Mouse (Mus musculus): ENCODE data around the gene Fam20b.

The Fam20b gene

GRCm38 (mm10) chr1:156727234-156728108, 8.6 kb upstream of the Fam20b start:
- DNase-seq = no peak

GRCm38 (mm10) chr1:156722089-156722488, 3.2 kb upstream of the Fam20b start:
- DNase-seq = no peak

- peak; percentile 42 for DNase-seq
Observed at GRCm38 (mm10) chr1:156720046-156720445, 1.2 kb upstream of the Fam20b start.

GRCm38 (mm10) chr1:156718286-156718949, 468 bp downstream of the Fam20b start:
- peak; percentile 54 for DNase-seq

- peak; percentile 88 for DNase-seq
Observed at GRCm38 (mm10) chr1:156717751-156718285, 1.1 kb downstream of the Fam20b start.

GRCm38 (mm10) chr1:156716681-156717080, 2.2 kb downstream of the Fam20b start:
- no peak for DNase-seq

- DNase-seq = no peak
Observed at GRCm38 (mm10) chr1:156710472-156711098, 8.3 kb downstream of the Fam20b start.

GRCm38 (mm10) chr1:156708672-156709071, 10.2 kb downstream of the Fam20b start:
- DNase-seq = no peak

GRCm38 (mm10) chr1:156705696-156706285, 13.1 kb downstream of the Fam20b start:
- DNase-seq = no peak

GRCm38 (mm10) chr1:156703444-156703843, 15.4 kb downstream of the Fam20b start:
- no peak for DNase-seq

GRCm38 (mm10) chr1:156702151-156702550, 16.7 kb downstream of the Fam20b start:
- no peak for DNase-seq

- no peak for DNase-seq
Observed at GRCm38 (mm10) chr1:156686025-156686661, 32.7 kb downstream of the Fam20b start.

GRCm38 (mm10) chr1:156679599-156679998, 39.3 kb downstream of the Fam20b start:
- no peak for DNase-seq

GRCm38 (mm10) chr1:156677230-156677629, 41.7 kb downstream of the Fam20b start:
- no peak for DNase-seq

GRCm38 (mm10) chr1:156676596-156676995, 42.3 kb downstream of the Fam20b start:
- no peak for DNase-seq

GRCm38 (mm10) chr1:156676171-156676570, 42.7 kb downstream of the Fam20b start:
- peak; percentile 67 for DNase-seq

- DNase-seq = peak; percentile 83
Observed at GRCm38 (mm10) chr1:156674195-156675000, 44.5 kb downstream of the Fam20b start, which contains the start of gene Tor3a. Tor3a (minus strand) TSS chr1:156674356.

- DNase-seq = peak; percentile 39
Observed at GRCm38 (mm10) chr1:156673476-156674194, 45.3 kb downstream of the Fam20b start.

GRCm38 (mm10) chr1:156672720-156673475, 46.0 kb downstream of the Fam20b start:
- peak; percentile 18 for DNase-seq

- no peak for DNase-seq
Observed at GRCm38 (mm10) chr1:156671921-156672320, 47.0 kb downstream of the Fam20b start.
